Mouse (Mus musculus): ENCODE results near the gene Gm26920. TPM values are rescaled to one million over a fixed set of nuclear protein-coding genes. Genes with fewer than 3 reads are reported as not detected.

Gm26920 gene
- polyA plus RNA-seq, 1 experiment from 2014 or later: 1.7 TPM

- H3K4me1 ChIP-seq (replicated peaks; ENCODE audit: control insufficient read depth, insufficient read depth, low read length): no peaks in the 10 kb centered on the region
- no peak overlapping the region for H3K4me3 ChIP-seq (ENCODE audit: low read depth, low read length)
- H3K27ac ChIP-seq (ENCODE audit: low read depth, low read length): no peak overlapping the region
- H3K27me3 ChIP-seq (ENCODE audit: control insufficient read depth, insufficient read depth, low read length): no peaks in the 10 kb centered on the region
- 0 out of 2 replicates have a peak, but pooled peaks cover 4% of the 10 kb centered on the region for H3K36me3 ChIP-seq (ENCODE audit: control insufficient read depth, insufficient read depth, low read length)
- DNase-seq (ENCODE audit: low spot score) (no peak), ATAC-seq (ENCODE audit: low FRiP score) (no peak)
- H3K4me2 ChIP-seq (replicated peaks; ENCODE audit: low read depth, low read length): no peak overlapping the region
- WGBS: 90% methylated on average over 12 of the region's 12 CpGs
- no peaks in the 10 kb centered on the region for H3K9me3 ChIP-seq (ENCODE audit: control insufficient read depth, low read length)
- no peak overlapping the region for H3K9ac ChIP-seq (ENCODE audit: low read depth, low read length)
These were observed 55.9 kb downstream of the Gm26920 start for GRCm38 (mm10) chr7:30034331-30034730.

- H3K4me3 ChIP-seq (ENCODE audit: low read depth, low read length): no peak overlapping the region
- H3K4me2 ChIP-seq (replicated peaks; ENCODE audit: low read depth, low read length): no peak overlapping the region
- ATAC-seq (ENCODE audit: low FRiP score) (no peak), DNase-seq (ENCODE audit: low spot score) (no peak)
- no peaks in the 10 kb centered on the region for H3K27me3 ChIP-seq (ENCODE audit: control insufficient read depth, insufficient read depth, low read length)
- no peak overlapping the region for H3K27ac ChIP-seq (ENCODE audit: low read depth, low read length)
- no peaks in the 10 kb centered on the region for H3K36me3 ChIP-seq (ENCODE audit: control insufficient read depth, insufficient read depth, low read length)
- no peaks in the 10 kb centered on the region for H3K4me1 ChIP-seq (replicated peaks; ENCODE audit: control insufficient read depth, insufficient read depth, low read length)
- WGBS: 82% methylated on average over 3 of the region's 3 CpGs
- H3K9me3 ChIP-seq (ENCODE audit: control insufficient read depth, low read length): no peaks in the 10 kb centered on the region
- no peak overlapping the region for H3K9ac ChIP-seq (ENCODE audit: low read depth, low read length)
These were observed 58.8 kb downstream of the Gm26920 start for GRCm38 (mm10) chr7:30031379-30031778.

- H3K9me3 ChIP-seq (ENCODE audit: control insufficient read depth, low read length): no peaks in the 10 kb centered on the region
- no peaks in the 10 kb centered on the region for H3K4me1 ChIP-seq (replicated peaks; ENCODE audit: control insufficient read depth, insufficient read depth, low read length)
- H3K36me3 ChIP-seq (ENCODE audit: control insufficient read depth, insufficient read depth, low read length): no peaks in the 10 kb centered on the region
- H3K4me2 ChIP-seq (replicated peaks; ENCODE audit: low read depth, low read length): no peak overlapping the region
- no peaks in the 10 kb centered on the region for H3K27me3 ChIP-seq (ENCODE audit: control insufficient read depth, insufficient read depth, low read length)
- H3K27ac ChIP-seq (ENCODE audit: low read depth, low read length): no peak overlapping the region
- WGBS: 28% methylated on average over 6 of the region's 6 CpGs
- DNase-seq (ENCODE audit: low spot score) (no peak), ATAC-seq (ENCODE audit: low FRiP score) (no peak)
- no peak overlapping the region for H3K9ac ChIP-seq (ENCODE audit: low read depth, low read length)
- H3K4me3 ChIP-seq (ENCODE audit: low read depth, low read length): no peak overlapping the region
These were observed 59.5 kb downstream of the Gm26920 start for GRCm38 (mm10) chr7:30030677-30031076.

- Histone ChIP-seq H3K4me3 (ENCODE audit: low read depth, low read length) (no peak overlapping the region), H3K4me1 (replicated peaks; ENCODE audit: control insufficient read depth, insufficient read depth, low read length) (no peaks in the 10 kb centered on the region), H3K9ac (ENCODE audit: low read depth, low read length) (no peak overlapping the region), H3K27me3 (ENCODE audit: control insufficient read depth, insufficient read depth, low read length) (no peaks in the 10 kb centered on the region), H3K4me2 (replicated peaks; ENCODE audit: low read depth, low read length) (no peak overlapping the region), H3K27ac (ENCODE audit: low read depth, low read length) (no peak overlapping the region), H3K9me3 (ENCODE audit: control insufficient read depth, low read length) (no peaks in the 10 kb centered on the region), H3K36me3 (ENCODE audit: control insufficient read depth, insufficient read depth, low read length) (peaks cover 3% of the 10 kb centered on the region; the same call in 1 of the 2 replicates)
- WGBS: 89% methylated on average over 3 of the region's 3 CpGs
- ATAC-seq (ENCODE audit: low FRiP score): no peak
- DNase-seq (ENCODE audit: low spot score): no peak
These were observed 61.6 kb downstream of the Gm26920 start for GRCm38 (mm10) chr7:30028572-30028971.

- Histone ChIP-seq H3K9me3 (ENCODE audit: control insufficient read depth, low read length) (no peaks in the 10 kb centered on the region), H3K36me3 (ENCODE audit: control insufficient read depth, insufficient read depth, low read length) (peaks cover 15% of the 10 kb centered on the region), H3K4me3 (ENCODE audit: low read depth, low read length) (no peak overlapping the region), H3K27ac (ENCODE audit: low read depth, low read length) (no peak overlapping the region), H3K27me3 (ENCODE audit: control insufficient read depth, insufficient read depth, low read length) (no peaks in the 10 kb centered on the region), H3K4me1 (replicated peaks; ENCODE audit: control insufficient read depth, insufficient read depth, low read length) (no peaks in the 10 kb centered on the region), H3K9ac (ENCODE audit: low read depth, low read length) (no peak overlapping the region), H3K4me2 (replicated peaks; ENCODE audit: low read depth, low read length) (no peak overlapping the region)
- DNase-seq (ENCODE audit: low spot score) (no peak), ATAC-seq (ENCODE audit: low FRiP score) (no peak)
- 68% methylated on average over 4 of the region's 4 CpGs for WGBS
These were observed 62.9 kb downstream of the Gm26920 start for GRCm38 (mm10) chr7:30027331-30027730.

- DNase-seq (ENCODE audit: low spot score): no peak
These were observed 64.9 kb downstream of the Gm26920 start for GRCm38 (mm10) chr7:30025358-30025757.

GRCm38 (mm10) chr7:30023800-30024199 is 66.4 kb downstream of the Gm26920 start:
- ATAC-seq (ENCODE audit: low FRiP score) (no peak), DNase-seq (ENCODE audit: low spot score) (no peak)
- H3K27ac ChIP-seq (ENCODE audit: low read depth, low read length): no peak overlapping the region
- no peak overlapping the region for H3K4me2 ChIP-seq (replicated peaks; ENCODE audit: low read depth, low read length)
- H3K36me3 ChIP-seq (ENCODE audit: control insufficient read depth, insufficient read depth, low read length): peaks cover 20% of the 10 kb centered on the region
- H3K27me3 ChIP-seq (ENCODE audit: control insufficient read depth, insufficient read depth, low read length): no peaks in the 10 kb centered on the region
- H3K4me1 ChIP-seq (replicated peaks; ENCODE audit: control insufficient read depth, insufficient read depth, low read length): no peaks in the 10 kb centered on the region
- H3K9ac ChIP-seq (ENCODE audit: low read depth, low read length): no peak overlapping the region
- H3K9me3 ChIP-seq (ENCODE audit: control insufficient read depth, low read length): no peaks in the 10 kb centered on the region
- no peak overlapping the region for H3K4me3 ChIP-seq (ENCODE audit: low read depth, low read length)
- WGBS: 90% methylated on average over 8 of the region's 8 CpGs

More at GRCm38 (mm10) chr7:30025358-30025757, 64.9 kb downstream of the Gm26920 start:
- Histone ChIP-seq H3K9ac (ENCODE audit: low read depth, low read length) (no peak overlapping the region), H3K4me1 (replicated peaks; ENCODE audit: control insufficient read depth, insufficient read depth, low read length) (no peaks in the 10 kb centered on the region), H3K27ac (ENCODE audit: low read depth, low read length) (no peak overlapping the region), H3K9me3 (ENCODE audit: control insufficient read depth, low read length) (no peaks in the 10 kb centered on the region), H3K4me2 (replicated peaks; ENCODE audit: low read depth, low read length) (no peak overlapping the region), H3K36me3 (ENCODE audit: control insufficient read depth, insufficient read depth, low read length) (peaks cover 18% of the 10 kb centered on the region), H3K27me3 (ENCODE audit: control insufficient read depth, insufficient read depth, low read length) (no peaks in the 10 kb centered on the region), H3K4me3 (ENCODE audit: low read depth, low read length) (no peak overlapping the region)
- 84% methylated on average over 5 of the region's 5 CpGs for WGBS
- no peak for ATAC-seq (ENCODE audit: low FRiP score)

- Histone ChIP-seq H3K9me3 (ENCODE audit: control insufficient read depth, low read length) (no peaks in the 10 kb centered on the region), H3K36me3 (ENCODE audit: control insufficient read depth, insufficient read depth, low read length) (peaks cover 23% of the 10 kb centered on the region), H3K4me1 (replicated peaks; ENCODE audit: control insufficient read depth, insufficient read depth, low read length) (no peaks in the 10 kb centered on the region), H3K27me3 (ENCODE audit: control insufficient read depth, insufficient read depth, low read length) (no peaks in the 10 kb centered on the region), H3K27ac (ENCODE audit: low read depth, low read length) (no peak overlapping the region), H3K9ac (ENCODE audit: low read depth, low read length) (no peak overlapping the region), H3K4me3 (ENCODE audit: low read depth, low read length) (no peak overlapping the region), H3K4me2 (replicated peaks; ENCODE audit: low read depth, low read length) (no peak overlapping the region)
- WGBS: 96% methylated on average over 9 of the region's 9 CpGs
- DNase-seq (ENCODE audit: low spot score): no peak
- ATAC-seq (ENCODE audit: low FRiP score): no peak
These were observed 66.9 kb downstream of the Gm26920 start for GRCm38 (mm10) chr7:30023324-30023723.

- Histone ChIP-seq H3K4me2 (replicated peaks; ENCODE audit: low read depth, low read length) (no peak overlapping the region), H3K4me3 (ENCODE audit: low read depth, low read length) (no peak overlapping the region), H3K9ac (ENCODE audit: low read depth, low read length) (no peak overlapping the region), H3K4me1 (replicated peaks; ENCODE audit: control insufficient read depth, insufficient read depth, low read length) (no peaks in the 10 kb centered on the region), H3K36me3 (ENCODE audit: control insufficient read depth, insufficient read depth, low read length) (peaks cover 34% of the 10 kb centered on the region), H3K9me3 (ENCODE audit: control insufficient read depth, low read length) (no peaks in the 10 kb centered on the region), H3K27me3 (ENCODE audit: control insufficient read depth, insufficient read depth, low read length) (no peaks in the 10 kb centered on the region), H3K27ac (ENCODE audit: low read depth, low read length) (no peak overlapping the region)
- no peak for ATAC-seq (ENCODE audit: low FRiP score)
- no peak for DNase-seq (ENCODE audit: low spot score)
- 87% methylated on average over 2 of the region's 2 CpGs for WGBS
These were observed 70.7 kb downstream of the Gm26920 start for GRCm38 (mm10) chr7:30019543-30019942.
